Mouse (Mus musculus): Measurements from ENCODE around the gene Fam240a.

DNA sequence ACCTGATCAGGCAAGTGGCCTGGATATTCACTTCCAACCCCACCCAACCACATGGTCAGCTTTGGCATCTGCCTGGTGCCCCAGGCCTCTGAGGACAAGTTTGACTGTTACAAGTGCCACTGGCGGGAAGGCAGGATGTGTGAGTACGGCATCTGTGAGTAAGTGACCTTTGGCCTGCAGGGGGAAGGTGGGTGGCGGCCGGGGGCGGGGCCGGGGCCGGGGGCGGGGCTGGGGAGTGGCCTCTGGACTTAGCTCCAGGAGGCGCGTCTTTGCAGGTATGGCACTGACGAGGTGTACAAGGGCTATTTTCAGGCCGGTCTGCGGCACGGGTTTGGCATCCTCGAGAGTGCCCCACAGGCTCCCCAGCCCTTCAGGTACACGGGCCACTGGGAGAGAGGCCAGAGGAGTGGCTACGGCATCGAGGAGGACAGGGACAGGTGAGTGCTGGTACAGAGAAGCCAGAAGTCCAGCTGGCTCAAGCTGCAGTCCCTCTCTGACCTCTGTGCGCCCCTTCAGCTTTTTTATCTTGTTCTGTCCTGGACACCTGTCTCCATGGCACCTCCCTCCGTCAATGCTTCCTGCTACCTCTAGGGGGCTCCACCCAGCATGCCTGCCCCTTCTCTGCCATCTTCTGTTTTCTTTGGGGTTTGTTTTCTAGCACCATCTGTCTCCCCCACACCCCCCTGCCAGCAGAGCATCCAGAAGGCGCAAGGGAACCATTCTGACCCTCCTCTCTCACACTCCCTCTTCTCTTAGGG is 26.5 kb downstream of the Fam240a start:
- peak; percentile 16; the same call in 1 of the 2 replicates for TF ChIP-seq CTCF (IDR thresholded peaks at IDR 0.05; ENCODE audit: control insufficient read depth, insufficient read depth, low read length)
- TF ChIP-seq POLR2A (IDR thresholded peaks at IDR 0.05; ENCODE audit: borderline replicate concordance, control insufficient read depth, low read depth, low read length) = no peak
